Comparison of ENCODE assay signal across 36 mouse cellular contexts in the genomic region with DNA sequence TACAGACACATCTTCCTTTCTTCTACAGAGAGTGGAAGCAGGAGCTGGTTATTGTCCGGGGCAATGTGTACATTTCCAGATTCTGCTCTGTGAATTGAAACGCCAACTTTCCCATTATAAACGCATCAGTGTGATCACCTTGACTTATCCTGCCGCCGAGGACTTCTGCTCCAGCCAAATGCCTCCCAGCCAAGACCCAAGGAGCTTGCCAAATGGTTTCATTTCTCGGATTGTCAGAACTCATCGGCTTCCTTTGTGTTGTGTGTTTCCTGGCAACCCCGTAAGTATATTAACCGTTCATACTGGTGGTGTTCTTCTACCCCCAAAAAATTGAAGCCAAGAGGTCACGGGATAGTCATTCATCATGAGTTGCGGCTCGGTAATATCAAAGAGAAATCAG. TPM values are rescaled to one million over a fixed set of nuclear protein-coding genes. Genes with fewer than 3 reads are reported as not detected.
DNase-seq lines count a peak whose midpoint lies in the region; ATAC-seq and TF ChIP-seq lines count a peak whose summit lies in the region.
"Had no signal": no experiment of that assay in that cellular context is flagged by ENCODE, and none has a peak within 500 bp of the region (broad histone marks: within the 10 kb centered on the region; RNA-seq: fewer than 3 reads in every experiment).

No protein-coding gene starts in this region.

- no peak for ATAC-seq in embryonic facial prominence, embryonic 14.5 days (ENCODE audit: low read depth)
- ATAC-seq: forebrain, postnatal 0 days; intestine, embryonic 16.5 days; midbrain, embryonic 15.5 days had no signal

- no peaks in the 10 kb centered on the region for H3K4me1 ChIP-seq in embryonic facial prominence, embryonic 14.5 days (ENCODE audit: control insufficient read depth, insufficient read depth, low read length)
- peaks cover 15% of the 10 kb centered on the region for H3K4me1 ChIP-seq in embryonic facial prominence, embryonic 10.5 days
- H3K4me1 ChIP-seq: embryonic facial prominence, embryonic 12.5 days; forebrain, embryonic 12.5 days; heart, embryonic 13.5 days; liver, embryonic 15.5 days; lung, embryonic 15.5 days; midbrain, embryonic 15.5 days; neural tube, embryonic 15.5 days had no signal

- intact Hi-C loops in gastrocnemius, adult 2 months (cut with DNase I), result no loop called here

- H3K4me2 ChIP-seq in embryonic facial prominence, embryonic 14.5 days (ENCODE audit: low read depth, low read length), result no peak overlapping the region
- H3K4me2 ChIP-seq: embryonic facial prominence, embryonic 12.5 days; forebrain, embryonic 12.5 days; heart, embryonic 13.5 days; limb, embryonic 12.5 days; liver, embryonic 15.5 days; lung, embryonic 15.5 days; midbrain, embryonic 15.5 days; neural tube, embryonic 15.5 days had no signal

- H3K27me3 ChIP-seq in embryonic facial prominence, embryonic 14.5 days (replicated peaks; ENCODE audit: control insufficient read depth, insufficient read depth, low read length), result no peaks in the 10 kb centered on the region
- no peaks in the 10 kb centered on the region for H3K27me3 ChIP-seq in embryonic facial prominence, embryonic 10.5 days (replicated peaks; ENCODE audit: low read depth, poor library complexity, severe bottlenecking)
- H3K27me3 ChIP-seq: embryonic facial prominence, embryonic 12.5 days; forebrain, embryonic 12.5 days; heart, embryonic 13.5 days; limb, embryonic 12.5 days; liver, embryonic 15.5 days; lung, embryonic 15.5 days; midbrain, embryonic 15.5 days; neural tube, embryonic 15.5 days had no signal

- H3K9ac ChIP-seq in embryonic facial prominence, embryonic 14.5 days (ENCODE audit: low read depth, low read length), result no peak overlapping the region
- H3K9ac ChIP-seq: embryonic facial prominence, embryonic 12.5 days; forebrain, embryonic 12.5 days; forebrain, postnatal 0 days; heart, embryonic 13.5 days; limb, embryonic 12.5 days; liver, embryonic 15.5 days; lung, embryonic 15.5 days; midbrain, embryonic 15.5 days; neural tube, embryonic 15.5 days had no signal

- WGBS in embryonic facial prominence, embryonic 14.5 days, result 65% methylated on average over 12 of the region's 12 CpGs
- WGBS in embryonic facial prominence, embryonic 10.5 days, result 88% methylated on average over 12 of the region's 12 CpGs

- H3K36me3 ChIP-seq in embryonic facial prominence, embryonic 14.5 days (ENCODE audit: control insufficient read depth, insufficient read depth, low read length), result no peaks in the 10 kb centered on the region
- no peaks in the 10 kb centered on the region for H3K36me3 ChIP-seq in embryonic facial prominence, embryonic 10.5 days (replicated peaks)
- H3K36me3 ChIP-seq: embryonic facial prominence, embryonic 12.5 days; forebrain, embryonic 12.5 days; heart, embryonic 13.5 days; limb, embryonic 12.5 days; liver, embryonic 15.5 days; lung, embryonic 15.5 days; midbrain, embryonic 15.5 days; neural tube, embryonic 15.5 days had no signal

- no peak for TF ChIP-seq CTCF in layer of hippocampus, adult 2 months (conservative IDR thresholded peaks at IDR 0.05)
- TF ChIP-seq CTCF in gastrocnemius, adult 2 months (IDR thresholded peaks at IDR 0.05), result no peak

- DNase-seq in embryonic facial prominence, embryonic 14.5 days (ENCODE audit: low spot score), result peak; percentile 41
- DNase-seq in embryonic facial prominence, embryonic 10.5 days (ENCODE audit: low spot score), result no peak
- no peak for DNase-seq in layer of hippocampus, adult 2 months (ENCODE audit: low spot score in 2 of 2)
- no peak for DNase-seq in layer of hippocampus, postnatal 10 days (ENCODE audit: low spot score in 2 of 2)
- DNase-seq in ovary, postnatal 14 days (ENCODE audit: low spot score), result peak; percentile 3
- no peak for DNase-seq in ovary, adult 18-20 months (ENCODE audit: low spot score)
- DNase-seq in gastrocnemius, adult 2 months, result no peak
- DNase-seq: adrenal gland, postnatal 14 days; cerebellum, adult 18-20 months; forebrain, postnatal 0 days; gastrocnemius, postnatal 10 days; heart, postnatal 14 days; kidney, adult 8-10 months; kidney, postnatal 4 days; right cerebral cortex, adult 18-20 months; spleen, adult 18-20 months; thymus, adult 2 months; thymus, postnatal 36 days had no signal

- no peak overlapping the region for H3K4me3 ChIP-seq in embryonic facial prominence, embryonic 14.5 days (ENCODE audit: low read depth, low read length)
- no peak overlapping the region for H3K4me3 ChIP-seq in embryonic facial prominence, embryonic 10.5 days
- H3K4me3 ChIP-seq in layer of hippocampus, adult 2 months, result peak overlapping the region; percentile 28; the same call in 1 of the 2 replicates
- H3K4me3 ChIP-seq in gastrocnemius, adult 2 months, result no peak overlapping the region
- H3K4me3 ChIP-seq: embryonic facial prominence, embryonic 12.5 days; forebrain, embryonic 12.5 days; heart, embryonic 13.5 days; limb, embryonic 12.5 days; liver, embryonic 15.5 days; lung, embryonic 15.5 days; midbrain, embryonic 15.5 days; neural tube, embryonic 15.5 days had no signal

- H3K27ac ChIP-seq in embryonic facial prominence, embryonic 14.5 days (replicated peaks; ENCODE audit: low read depth, low read length), result no peak overlapping the region
- no peak overlapping the region for H3K27ac ChIP-seq in embryonic facial prominence, embryonic 10.5 days (replicated peaks)
- H3K27ac ChIP-seq in layer of hippocampus, adult 2 months, result no peak overlapping the region
- H3K27ac ChIP-seq in gastrocnemius, adult 2 months, result no peak overlapping the region
- H3K27ac ChIP-seq: embryonic facial prominence, embryonic 12.5 days; forebrain, embryonic 12.5 days; heart, embryonic 13.5 days; kidney, postnatal 0 days; limb, embryonic 12.5 days; liver, embryonic 15.5 days; lung, embryonic 15.5 days; macrophage; midbrain, embryonic 15.5 days; neural tube, embryonic 15.5 days had no signal

- no peaks in the 10 kb centered on the region for H3K9me3 ChIP-seq in embryonic facial prominence, embryonic 14.5 days (ENCODE audit: control insufficient read depth, low read length)
- no peaks in the 10 kb centered on the region for H3K9me3 ChIP-seq in embryonic facial prominence, embryonic 10.5 days
- H3K9me3 ChIP-seq: embryonic facial prominence, embryonic 12.5 days; forebrain, embryonic 12.5 days; heart, embryonic 13.5 days; limb, embryonic 12.5 days; liver, embryonic 15.5 days; lung, embryonic 15.5 days; midbrain, embryonic 15.5 days; neural tube, embryonic 15.5 days had no signal

RNA-seq across cellular contexts. Expression of a gene that starts 25.7 kb away (rescaled TPM):
- polyA plus RNA-seq in embryonic facial prominence, embryonic 14.5 days (2014; fragmentation: Nextera tagmentation; extraction: Ambion mirVana), result not detected in 2 replicates
- polyA plus RNA-seq in embryonic facial prominence, embryonic 10.5 days (2016; fragmentation: Nextera tagmentation; extraction: Ambion mirVana), result not detected in 2 replicates
- total RNA-seq in layer of hippocampus, adult 2 months (2021), result not detected
- not detected for total RNA-seq in layer of hippocampus, postnatal 10 days (2021)
- not detected for total RNA-seq in gastrocnemius, adult 2 months (2021)
- total RNA-seq: adrenal gland, postnatal 14 days; forebrain, postnatal 0 days; gastrocnemius, postnatal 10 days; heart, adult 8-10 months; heart, postnatal 14 days; left cerebral cortex, adult 18-20 months; left cerebral cortex, postnatal 14 days; liver, adult 2 months; megakaryocyte-erythroid progenitor cell, adult 5-6 weeks; MEL had no signal
- polyA plus RNA-seq: embryonic facial prominence, embryonic 12.5 days; forebrain, embryonic 12.5 days; gonadal fat pad, adult 2 months; heart, embryonic 13.5 days; intestine, embryonic 16.5 days; kidney, postnatal 0 days; limb, embryonic 12.5 days; liver, adult 2 months; liver, embryonic 15.5 days; lung, embryonic 15.5 days; macrophage; midbrain, embryonic 15.5 days; thymus, adult 2 months had no signal

Comparison
In these comparisons a context has a peak if more than half of its experiments do, and no peak if none do; other contexts are left out.
1. DNase-seq: peak in embryonic facial prominence, embryonic 14.5 days (single experiment) and ovary, postnatal 14 days (single experiment); none in embryonic facial prominence, embryonic 10.5 days (single experiment), layer of hippocampus, adult 2 months (0 of 2), layer of hippocampus, postnatal 10 days (0 of 2), ovary, adult 18-20 months (single experiment) and gastrocnemius, adult 2 months (single experiment).